Mouse (Mus musculus) intestine, embryonic 15.5 days (tissue): Measurements from ENCODE around the gene Utp6. TPM values are rescaled to one million over a fixed set of nuclear protein-coding genes. Genes with fewer than 3 reads are reported as not detected.
A peak's percentile ranks its signal among the peaks of the same experiment; 100 is the strongest.

Experiments used
- ATAC-seq: fragments of 200-750 bp; cut with Nextera tagmentation; 2 replicates; pipeline ENCODE4 v1.8.0; 2017; ENCODE audit warnings: moderate TSS enrichment, moderate library complexity
- H3K27ac ChIP-seq: fragments of 300-500 bp; sonication (generic); 2 replicates; pipeline ENCODE4 v1.5.1; 2015; ENCODE audit warnings: mild to moderate bottlenecking, inconsistent platforms
- H3K27me3 ChIP-seq: fragments of 300-500 bp; sonication (generic); replicated peaks from 2 replicates; pipeline ENCODE4 v1.6.1; 2015; ENCODE audit warnings: inconsistent platforms
- H3K36me3 ChIP-seq: fragments of 300-500 bp; sonication (generic); 2 replicates; pipeline ENCODE4 v1.6.1; 2015; ENCODE audit warnings: inconsistent platforms
- H3K4me1 ChIP-seq: fragments of 300-500 bp; sonication (generic); replicated peaks from 2 replicates; pipeline ENCODE4 v1.6.1; 2015; ENCODE audit warnings: inconsistent platforms
- H3K4me2 ChIP-seq: fragments of 300-500 bp; sonication (generic); replicated peaks from 2 replicates; pipeline ENCODE4 v1.6.1; 2015; ENCODE audit warnings: mild to moderate bottlenecking, inconsistent platforms
- H3K4me3 ChIP-seq: fragments of 300-500 bp; sonication (generic); replicated peaks from 2 replicates; pipeline ENCODE4 v1.5.1; 2015; ENCODE audit warnings: inconsistent platforms
- H3K9ac ChIP-seq: fragments of 300-500 bp; sonication (generic); 2 replicates; pipeline ENCODE4 v1.6.1; 2015; ENCODE audit warnings: inconsistent platforms
- H3K9me3 ChIP-seq: fragments of 300-500 bp; sonication (generic); 2 replicates; pipeline ENCODE4 v1.6.1; 2016; ENCODE audit warnings: inconsistent platforms
- WGBS: fragments of 180-500 bp; shearing (Covaris S2); methylation state at CpG from one replicate; pipeline ENCODE4 v1.1.7; 2015; 5-methylcytosine and 5-hydroxymethylcytosine counted together
- polyA plus RNA-seq: library from polyadenylated mRNA; unstranded; fragments of >200 nt; fragmentation: Nextera tagmentation; extraction: Ambion mirVana; gene quantifications from 2 replicates; pipeline ENCODE4 v1.2.1, GENCODE M21; 2015

Utp6 gene
- polyA plus RNA-seq, 1 experiment from 2014 or later = 50.0 TPM

- H3K9me3 ChIP-seq = no peaks in the 10 kb centered on the region
- H3K4me1 ChIP-seq = no peaks in the 10 kb centered on the region
- H3K27me3 ChIP-seq = no peaks in the 10 kb centered on the region
- H3K27ac ChIP-seq = no peak overlapping the region
- 92% methylated on average over 8 of the region's 8 CpGs for WGBS
- ATAC-seq = no peak
- peaks cover 37% of the 10 kb centered on the region for H3K36me3 ChIP-seq
- no peak overlapping the region for H3K4me3 ChIP-seq
- H3K9ac ChIP-seq = no peak overlapping the region
- H3K4me2 ChIP-seq = no peak overlapping the region
Observed at GRCm38 (mm10) chr11:79943136-79943535, 19.1 kb downstream of the Utp6 start.

- peaks cover 23% of the 10 kb centered on the region for H3K36me3 ChIP-seq
- H3K27me3 ChIP-seq = no peaks in the 10 kb centered on the region
- ATAC-seq = no peak
- H3K4me2 ChIP-seq = no peak overlapping the region
- H3K9ac ChIP-seq = no peak overlapping the region
- no peaks in the 10 kb centered on the region for H3K9me3 ChIP-seq
- H3K27ac ChIP-seq = no peak overlapping the region
- H3K4me1 ChIP-seq = no peaks in the 10 kb centered on the region
- WGBS = 86% methylated on average over 9 of the region's 9 CpGs
- no peak overlapping the region for H3K4me3 ChIP-seq
Observed at GRCm38 (mm10) chr11:79935766-79936165, 26.4 kb downstream of the Utp6 start.

GRCm38 (mm10) chr11:79922766-79923165 lies 39.4 kb downstream of the Utp6 start:
- ATAC-seq = no peak
- no peaks in the 10 kb centered on the region for H3K9me3 ChIP-seq
- H3K27me3 ChIP-seq = no peaks in the 10 kb centered on the region
- no peak overlapping the region for H3K4me2 ChIP-seq
- no peak overlapping the region for H3K4me3 ChIP-seq
- H3K27ac ChIP-seq = no peak overlapping the region
- no peak overlapping the region for H3K9ac ChIP-seq
- no peaks in the 10 kb centered on the region for H3K36me3 ChIP-seq
- 0 out of 2 replicates have a peak, but pooled peaks cover 5% of the 10 kb centered on the region for H3K4me1 ChIP-seq
- WGBS = 88% methylated on average over 1 of the region's 1 CpGs

DNA sequence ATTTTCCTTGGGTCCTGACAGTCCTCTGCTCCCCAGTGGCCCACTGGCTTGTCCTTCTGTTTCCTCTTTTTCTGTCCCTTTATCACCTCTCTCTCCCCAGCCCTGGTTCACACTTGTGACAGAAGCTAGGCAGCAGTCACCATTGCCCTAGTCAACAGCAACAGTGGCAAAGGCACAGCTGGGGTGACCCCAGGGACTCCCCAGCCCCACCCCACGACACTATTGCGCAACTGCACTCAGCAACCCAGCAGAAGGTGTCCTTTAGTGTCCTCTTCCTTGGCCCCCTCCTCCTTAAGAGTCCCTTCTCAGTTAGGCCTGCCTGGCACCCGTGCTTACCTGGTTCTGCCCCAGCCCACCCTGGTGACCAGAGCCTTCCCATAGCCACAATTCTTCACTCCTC lies 40.0 kb downstream of the Utp6 start:
- no peaks in the 10 kb centered on the region for H3K36me3 ChIP-seq
- H3K4me1 ChIP-seq = 0 out of 2 replicates have a peak, but pooled peaks cover 5% of the 10 kb centered on the region
- no peak overlapping the region for H3K4me3 ChIP-seq
- no peaks in the 10 kb centered on the region for H3K27me3 ChIP-seq
- no peaks in the 10 kb centered on the region for H3K9me3 ChIP-seq
- no peak overlapping the region for H3K4me2 ChIP-seq
- H3K27ac ChIP-seq = no peak overlapping the region
- ATAC-seq = no peak
- 72% methylated on average over 3 of the region's 3 CpGs for WGBS
- no peak overlapping the region for H3K9ac ChIP-seq

GRCm38 (mm10) chr11:79920505-79921025 lies 41.6 kb downstream of the Utp6 start:
- Histone ChIP-seq H3K27me3 (no peaks in the 10 kb centered on the region), H3K27ac (0 out of 2 replicates have a peak overlapping the region, but pooled peaks have one; percentile 0), H3K9me3 (no peaks in the 10 kb centered on the region), H3K9ac (no peak overlapping the region), H3K4me3 (no peak overlapping the region), H3K4me2 (no peak overlapping the region), H3K36me3 (no peaks in the 10 kb centered on the region), H3K4me1 (0 out of 2 replicates have a peak, but pooled peaks cover 5% of the 10 kb centered on the region)
- WGBS = 31% methylated on average over 5 of the region's 5 CpGs
- no peak for ATAC-seq

DNA sequence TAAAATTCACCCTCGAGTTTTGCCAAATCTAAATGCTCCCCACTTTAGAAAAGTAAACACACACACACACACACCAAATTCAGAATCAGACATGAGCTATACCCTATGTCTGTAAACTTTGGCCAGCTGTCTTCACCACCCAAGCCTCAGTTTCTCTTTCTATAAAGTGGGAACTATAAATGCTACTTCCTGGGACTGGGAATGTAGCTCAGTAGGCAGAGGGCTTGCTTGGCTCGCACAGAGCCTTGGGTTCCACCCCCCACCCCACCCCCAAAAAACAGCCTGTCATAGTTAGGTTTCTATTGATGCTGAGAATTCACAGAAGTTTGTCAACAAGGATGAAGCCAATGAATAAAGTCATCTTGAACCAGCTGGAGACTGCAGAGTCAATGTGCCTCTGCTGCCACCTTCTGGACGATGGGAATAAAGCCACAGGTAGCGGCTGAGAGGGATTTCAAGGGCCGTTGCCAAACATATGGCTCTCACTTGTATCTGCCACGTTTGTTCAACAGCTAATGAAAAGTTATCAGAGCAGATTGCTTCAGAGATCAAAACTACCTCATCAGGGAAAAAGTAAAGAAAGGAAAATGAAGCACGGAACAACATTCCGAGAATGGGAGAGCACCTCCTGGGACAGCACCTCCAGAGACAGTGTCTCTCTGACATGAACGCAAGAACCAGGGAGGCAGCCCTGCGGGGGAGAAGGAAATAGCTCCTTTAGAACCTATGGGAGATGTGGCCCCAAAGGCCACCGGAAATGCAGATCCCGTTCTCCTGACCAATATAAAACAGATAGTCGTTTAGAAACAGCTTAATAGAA lies 42.3 kb downstream of the Utp6 start:
- H3K4me1 ChIP-seq = 0 out of 2 replicates have a peak, but pooled peaks cover 5% of the 10 kb centered on the region
- H3K27me3 ChIP-seq = no peaks in the 10 kb centered on the region
- no peak overlapping the region for H3K4me3 ChIP-seq
- 0 out of 2 replicates have a peak overlapping the region, but pooled peaks have one; percentile 3 for H3K4me2 ChIP-seq
- WGBS = 14% methylated on average over 13 of the region's 13 CpGs
- peak; percentile 78 for ATAC-seq
- no peaks in the 10 kb centered on the region for H3K36me3 ChIP-seq
- H3K9me3 ChIP-seq = no peaks in the 10 kb centered on the region
- H3K27ac ChIP-seq = 0 out of 2 replicates have a peak overlapping the region, but pooled peaks have one; percentile 0
- H3K9ac ChIP-seq = no peak overlapping the region

DNA sequence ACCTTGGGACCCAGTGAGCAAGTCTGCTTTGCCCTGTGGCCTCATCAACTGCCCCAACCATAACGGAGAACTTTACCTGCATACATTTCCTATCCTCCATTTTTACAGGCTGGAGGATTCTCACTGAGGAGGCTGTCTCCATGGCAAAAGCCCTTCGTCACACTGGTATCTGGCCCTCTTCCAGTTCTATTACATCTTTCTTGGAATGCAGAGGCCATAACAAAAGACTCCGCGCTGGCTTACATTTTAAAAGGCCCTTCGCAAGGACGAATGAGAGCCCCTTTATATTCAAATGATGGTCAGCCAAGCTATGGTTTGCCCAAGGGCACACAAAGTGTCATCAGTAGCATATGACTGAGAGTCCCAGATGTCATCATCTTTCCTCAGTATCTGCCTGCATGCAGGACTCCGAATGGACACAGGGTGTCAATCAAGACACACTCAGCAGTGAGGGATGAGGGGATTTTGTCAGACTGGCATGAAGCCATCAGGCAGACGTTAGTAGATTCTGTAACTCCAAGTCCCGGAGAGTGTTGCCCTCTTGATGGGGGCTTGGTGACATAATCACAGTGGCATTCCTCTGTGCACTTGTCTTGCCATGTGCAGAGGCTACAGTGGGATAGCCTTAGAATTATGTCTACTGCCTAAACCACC lies 46.4 kb downstream of the Utp6 start:
- H3K4me1 ChIP-seq = 0 out of 2 replicates have a peak, but pooled peaks cover 5% of the 10 kb centered on the region
- WGBS = 65% methylated on average over 9 of the region's 9 CpGs
- H3K4me3 ChIP-seq = no peak overlapping the region
- no peak overlapping the region for H3K27ac ChIP-seq
- no peak overlapping the region for H3K9ac ChIP-seq
- no peaks in the 10 kb centered on the region for H3K9me3 ChIP-seq
- H3K36me3 ChIP-seq = no peaks in the 10 kb centered on the region
- no peak for ATAC-seq
- no peak overlapping the region for H3K4me2 ChIP-seq
- no peaks in the 10 kb centered on the region for H3K27me3 ChIP-seq

DNA sequence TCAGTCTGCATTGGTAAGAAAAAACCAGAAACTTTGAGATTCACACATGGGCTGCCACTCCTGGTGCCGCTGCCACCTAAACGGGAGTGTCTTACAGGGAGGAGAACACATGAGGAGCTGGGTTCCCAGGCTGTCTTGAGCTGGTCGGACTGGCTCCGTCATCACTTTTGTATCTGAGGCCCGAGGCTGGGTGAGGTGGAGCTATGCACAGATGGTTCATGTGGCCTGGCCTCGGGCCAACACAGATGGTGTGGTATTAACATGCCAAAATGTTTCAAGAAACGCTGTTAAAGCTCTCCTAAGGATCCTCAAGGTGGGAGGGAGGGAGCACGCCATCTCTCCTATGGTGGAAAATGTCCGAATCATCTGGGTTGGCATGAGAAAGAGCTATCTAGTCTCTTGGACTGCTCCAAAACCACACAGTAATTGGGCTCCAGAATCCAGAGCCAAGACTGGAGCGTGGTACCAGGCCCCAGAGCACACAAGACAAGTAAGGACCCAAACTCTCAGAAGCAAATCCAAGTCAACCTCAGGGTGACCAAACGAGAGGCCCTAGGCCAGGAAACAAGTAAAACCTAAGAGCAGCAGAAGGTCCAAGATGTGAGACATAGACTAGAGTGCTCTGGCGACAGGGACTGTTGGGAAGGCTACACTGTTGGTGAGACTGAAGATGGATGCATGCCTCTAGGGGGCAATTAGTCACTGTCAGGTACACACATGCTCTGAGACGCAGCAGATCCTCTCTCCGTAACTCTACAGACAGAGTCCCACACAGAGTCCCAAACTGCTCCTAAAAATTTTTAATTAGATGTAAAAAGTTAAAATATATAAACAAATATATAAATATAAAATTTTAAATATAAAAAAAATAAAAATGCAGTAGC lies 53.3 kb downstream of the Utp6 start:
- no peaks in the 10 kb centered on the region for H3K9me3 ChIP-seq
- no peaks in the 10 kb centered on the region for H3K27me3 ChIP-seq
- 57% methylated on average over 14 of the region's 14 CpGs for WGBS
- H3K4me1 ChIP-seq = 0 out of 2 replicates have a peak, but pooled peaks cover 7% of the 10 kb centered on the region
- no peak overlapping the region for H3K4me3 ChIP-seq
- no peak for ATAC-seq
- no peak overlapping the region for H3K9ac ChIP-seq
- H3K36me3 ChIP-seq = no peaks in the 10 kb centered on the region
- H3K27ac ChIP-seq = no peak overlapping the region
- no peak overlapping the region for H3K4me2 ChIP-seq

- no peak overlapping the region for H3K4me2 ChIP-seq
- no peak overlapping the region for H3K4me3 ChIP-seq
- WGBS = 59% methylated on average over 9 of the region's 9 CpGs
- H3K9me3 ChIP-seq = no peaks in the 10 kb centered on the region
- H3K4me1 ChIP-seq = 0 out of 2 replicates have a peak, but pooled peaks cover 7% of the 10 kb centered on the region
- no peak overlapping the region for H3K9ac ChIP-seq
- H3K27me3 ChIP-seq = no peaks in the 10 kb centered on the region
- no peak overlapping the region for H3K27ac ChIP-seq
- ATAC-seq = no peak
- no peaks in the 10 kb centered on the region for H3K36me3 ChIP-seq
Observed at GRCm38 (mm10) chr11:79906920-79907319, 55.3 kb downstream of the Utp6 start.

DNA sequence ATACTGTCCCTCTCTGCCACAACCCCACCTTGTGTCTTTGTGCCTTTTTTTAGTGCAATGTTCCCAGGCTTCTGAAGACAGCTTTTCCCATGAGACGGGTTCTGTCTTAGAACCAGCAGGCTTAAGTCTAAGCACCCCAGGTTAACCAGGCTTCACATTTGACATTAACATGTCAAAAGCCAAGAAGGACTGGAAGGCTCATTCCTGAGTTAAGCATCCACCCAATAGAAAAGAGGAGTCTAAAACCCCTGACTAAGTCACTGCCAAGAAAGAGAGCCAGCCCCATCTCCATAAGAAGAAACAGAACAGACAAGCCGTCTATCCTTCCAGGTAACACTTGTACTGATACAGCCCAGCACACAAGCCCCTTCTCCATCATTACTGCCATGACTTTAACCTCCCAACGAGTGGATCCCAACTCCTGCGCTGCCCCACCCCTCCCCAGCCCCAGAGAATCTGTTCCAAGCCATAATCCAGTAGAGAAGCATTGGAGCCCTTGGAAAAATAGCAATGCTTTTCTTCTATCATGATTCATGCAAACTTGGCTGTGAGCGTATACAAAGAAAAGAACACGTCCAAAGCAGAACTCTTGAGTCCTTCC lies 59.2 kb downstream of the Utp6 start:
- Histone ChIP-seq H3K9me3 (no peaks in the 10 kb centered on the region), H3K4me2 (no peak overlapping the region), H3K27me3 (no peaks in the 10 kb centered on the region), H3K4me3 (no peak overlapping the region), H3K9ac (no peak overlapping the region), H3K4me1 (no peaks in the 10 kb centered on the region), H3K36me3 (no peaks in the 10 kb centered on the region), H3K27ac (no peak overlapping the region)
- ATAC-seq = 0 out of 2 replicates have a peak, but pooled peaks have one; percentile 20
- 62% methylated on average over 6 of the region's 6 CpGs for WGBS

- no peak for ATAC-seq
Observed at GRCm38 (mm10) chr11:79901146-79901545, 61.0 kb downstream of the Utp6 start.

More at GRCm38 (mm10) chr11:79901146-79901545, 61.0 kb downstream of the Utp6 start:
- Histone ChIP-seq H3K4me3 (no peak overlapping the region), H3K9ac (no peak overlapping the region), H3K27ac (no peak overlapping the region), H3K27me3 (no peaks in the 10 kb centered on the region), H3K4me1 (no peaks in the 10 kb centered on the region), H3K36me3 (no peaks in the 10 kb centered on the region), H3K9me3 (no peaks in the 10 kb centered on the region), H3K4me2 (no peak overlapping the region)
- 87% methylated on average over 6 of the region's 6 CpGs for WGBS
